Mouse (Mus musculus) cerebellum, adult 11 months (tissue): ENCODE data around the gene Il18rap.
"Not testable (repeated sequence)": the region's sequence is repeated elsewhere in the genome, so short reads cannot be mapped to it uniquely, and the experiment has no call there.

Source experiments
- DNase-seq: peaks from one replicate; pipeline ENCODE4 v3.0.0; 2022

The Il18rap gene

DNA sequence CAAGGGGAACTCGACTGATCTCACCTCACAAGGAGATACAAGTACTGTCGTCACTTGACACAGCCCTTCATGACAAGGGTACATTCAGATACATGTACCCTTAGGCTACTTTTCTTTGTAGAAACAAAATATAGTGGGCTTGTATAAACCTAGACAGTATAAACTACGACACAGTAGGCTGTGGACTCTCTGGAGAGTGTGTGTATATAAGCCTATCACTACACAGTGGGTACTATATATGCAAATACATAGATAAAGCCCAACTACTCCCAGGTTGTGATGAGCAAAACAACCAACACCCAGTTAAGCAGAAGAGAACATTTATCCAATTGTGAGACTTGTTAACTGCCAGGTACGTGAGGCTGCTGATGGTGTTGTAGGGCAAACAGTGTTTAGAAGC is 31.5 kb downstream of the Il18rap start:
- no peak for DNase-seq

DNA sequence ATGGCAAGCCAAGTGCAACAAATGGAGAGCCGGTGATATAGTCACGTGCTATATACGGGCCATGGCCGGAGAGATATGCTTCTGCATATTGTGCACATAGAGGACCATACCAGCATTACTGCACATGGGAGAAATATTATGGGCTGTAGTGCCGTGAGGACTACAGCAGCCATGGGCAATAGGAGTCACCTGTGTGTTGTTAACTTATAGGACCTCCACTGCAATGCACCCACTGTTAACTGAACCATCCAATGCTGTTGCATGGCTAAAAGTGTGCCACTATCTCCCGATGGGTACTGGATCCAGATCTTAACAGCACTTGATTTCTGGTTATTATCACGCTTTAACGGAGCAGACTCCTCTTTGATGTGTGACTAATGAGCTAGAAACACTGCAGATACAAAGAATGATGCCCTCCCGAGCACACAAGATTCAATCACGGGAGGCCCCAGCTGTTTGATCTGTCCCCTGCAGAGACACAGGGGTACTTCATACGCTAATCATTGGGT is 32.0 kb downstream of the Il18rap start:
- DNase-seq: no peak

DNA sequence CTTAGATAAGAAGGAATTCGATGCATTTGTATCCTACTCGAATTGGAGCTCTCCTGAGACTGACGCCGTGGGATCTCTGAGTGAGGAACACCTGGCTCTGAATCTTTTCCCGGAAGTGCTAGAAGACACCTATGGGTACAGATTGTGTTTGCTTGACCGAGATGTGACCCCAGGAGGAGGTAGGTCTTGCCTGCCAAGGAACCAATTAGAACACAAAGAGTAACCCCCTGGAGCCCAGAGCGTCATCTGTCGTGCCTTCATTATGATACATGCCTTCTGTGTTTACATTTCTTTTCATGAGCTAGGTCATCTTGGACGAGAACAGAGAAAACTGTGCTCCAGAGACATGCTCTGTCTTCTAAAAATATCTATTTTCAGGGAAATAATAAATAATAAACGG is 32.6 kb downstream of the Il18rap start:
- DNase-seq: no peak

DNA sequence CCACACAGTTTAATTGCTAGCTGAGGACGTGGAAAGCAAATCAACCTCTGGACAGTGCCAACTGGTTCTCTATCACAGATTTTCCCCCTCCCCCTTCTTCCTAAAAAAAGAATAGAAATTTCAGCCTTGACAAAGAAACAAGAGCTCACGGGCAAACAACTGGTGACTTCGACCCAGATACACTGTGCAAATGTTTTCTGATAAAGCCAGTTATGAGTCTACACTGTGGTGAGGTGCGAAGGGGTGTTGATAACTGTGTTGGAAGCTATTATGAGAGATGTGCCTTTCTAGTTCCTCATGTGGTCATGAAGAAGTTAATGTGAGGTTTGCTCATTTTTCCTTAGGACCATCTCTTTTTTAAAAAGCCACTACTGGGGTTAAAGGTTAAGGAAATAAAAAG is 54.2 kb downstream of the Il18rap start:
- DNase-seq: no peak

DNA sequence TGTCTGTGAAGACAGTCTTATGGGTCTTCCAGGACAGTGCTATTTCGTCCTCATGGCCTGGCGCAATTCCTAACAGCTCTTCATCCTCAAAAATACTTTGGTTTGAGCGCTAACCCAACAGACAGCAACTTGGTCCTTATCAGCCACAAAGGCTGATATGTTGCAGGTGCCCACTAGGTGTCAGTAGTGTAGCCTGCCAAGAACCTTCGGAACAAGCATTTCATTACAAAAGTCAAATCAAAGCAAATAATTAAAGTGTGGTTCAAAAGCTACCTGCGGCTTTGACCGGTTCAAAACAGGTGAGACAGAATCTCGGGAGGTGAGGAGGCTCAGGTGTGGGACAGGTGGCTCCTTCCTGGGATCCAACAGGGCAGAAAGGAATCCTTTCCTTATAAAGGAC is 64.6 kb downstream of the Il18rap start, which contains the start of gene Slc9a4:
Gene Slc9a4 (plus strand): TSS at position 298 of the 400 bp plus-strand sequence.
- DNase-seq: no peak

DNA sequence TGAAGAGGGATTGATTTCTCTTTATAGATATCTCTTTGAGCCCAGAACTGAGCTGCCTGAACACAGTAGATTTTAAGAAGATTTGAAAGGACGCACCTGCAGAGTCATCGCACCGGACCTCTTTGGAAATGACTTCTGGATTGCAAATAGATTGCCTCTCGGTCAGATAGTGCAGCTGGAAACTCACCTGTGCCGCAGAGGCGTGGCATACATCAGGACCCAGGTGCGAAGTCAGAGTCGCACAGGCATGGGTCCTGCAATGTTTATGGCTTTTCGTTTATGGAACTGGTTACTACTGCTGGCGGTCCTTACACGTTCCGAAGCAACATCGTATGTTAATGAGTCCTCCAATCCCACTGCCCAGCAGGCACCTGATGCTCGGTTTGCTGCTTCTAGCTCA is 65.1 kb downstream of the Il18rap start:
- no peak for DNase-seq

DNA sequence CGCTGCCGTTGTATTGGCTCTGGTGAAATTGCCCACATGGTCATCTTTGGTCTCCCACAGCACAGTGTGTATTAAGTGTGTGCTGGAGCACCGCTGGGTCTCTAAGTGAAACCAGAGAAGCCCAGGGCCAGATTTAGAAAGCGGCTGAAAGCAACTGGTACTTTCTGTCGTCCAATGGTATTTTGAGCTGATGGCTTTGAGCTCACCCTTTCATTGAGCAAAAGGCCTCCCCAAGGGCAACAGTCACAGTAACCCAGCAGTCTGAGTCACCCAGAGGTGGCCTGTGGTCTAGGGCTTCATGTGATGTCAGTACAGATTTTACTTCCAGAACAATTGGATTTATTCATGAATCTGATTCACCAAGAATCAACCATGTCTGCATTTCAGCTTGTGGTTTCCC is 71.6 kb downstream of the Il18rap start:
- no peak for DNase-seq

DNA sequence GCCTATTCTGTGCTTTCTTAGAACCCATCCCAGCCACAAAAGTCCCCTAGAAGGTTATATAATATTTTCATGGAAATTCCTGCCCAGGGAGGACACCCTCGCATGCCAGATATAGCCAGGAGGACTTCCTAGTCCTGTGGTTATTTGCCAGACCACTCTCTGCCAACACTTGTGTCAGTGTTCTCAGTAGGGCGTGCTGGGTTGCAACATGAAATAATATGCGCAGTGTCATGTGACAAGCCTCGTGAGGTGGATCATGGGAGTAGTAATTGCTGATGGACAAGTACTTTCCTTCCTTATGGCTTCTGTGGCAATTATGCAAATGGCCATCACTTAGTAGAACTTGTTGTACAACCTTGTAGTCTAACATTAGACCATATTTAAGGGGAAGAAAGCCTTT is 75.8 kb downstream of the Il18rap start:
- no peak for DNase-seq

DNA sequence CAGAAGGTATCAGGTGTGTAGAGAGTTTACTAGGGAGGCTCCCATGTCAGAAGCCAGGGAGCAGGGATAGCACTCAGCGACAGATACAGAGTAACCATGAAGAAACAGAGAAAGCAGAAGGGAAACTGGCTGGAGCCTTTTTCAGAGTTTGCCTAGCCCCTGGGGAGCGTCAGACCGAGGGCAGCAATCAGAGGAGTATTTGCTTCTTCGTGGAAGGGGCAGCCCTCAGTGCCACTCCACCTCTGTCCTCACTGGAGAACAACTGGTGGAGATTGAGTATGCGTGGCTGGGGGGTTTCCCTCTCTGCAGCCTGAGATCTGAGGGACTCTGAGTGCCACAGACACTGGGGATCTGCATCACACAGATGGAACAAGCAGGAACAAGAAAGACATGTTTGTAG is 82.7 kb downstream of the Il18rap start:
- no peak for DNase-seq

DNA sequence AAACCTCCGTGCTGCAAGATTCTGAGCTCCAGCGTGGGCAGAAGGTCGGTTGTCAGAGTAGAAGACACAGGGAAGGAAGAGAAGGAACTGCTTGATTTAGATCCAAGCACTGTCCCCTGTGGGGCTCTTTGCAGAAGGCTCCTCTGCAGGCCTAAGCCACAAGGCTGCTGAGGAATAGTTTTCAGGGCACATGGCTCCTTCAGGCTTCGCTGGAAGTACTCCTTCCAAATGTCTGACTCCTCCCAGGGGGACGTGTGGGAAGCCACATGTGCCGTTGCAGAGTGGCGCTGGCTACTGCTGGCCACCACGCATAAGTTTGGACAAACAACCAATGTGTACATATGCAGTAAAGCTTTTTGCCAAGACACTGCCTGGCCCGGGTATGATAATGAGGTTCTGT is 84.5 kb downstream of the Il18rap start:
- not testable (repeated sequence) for DNase-seq

DNA sequence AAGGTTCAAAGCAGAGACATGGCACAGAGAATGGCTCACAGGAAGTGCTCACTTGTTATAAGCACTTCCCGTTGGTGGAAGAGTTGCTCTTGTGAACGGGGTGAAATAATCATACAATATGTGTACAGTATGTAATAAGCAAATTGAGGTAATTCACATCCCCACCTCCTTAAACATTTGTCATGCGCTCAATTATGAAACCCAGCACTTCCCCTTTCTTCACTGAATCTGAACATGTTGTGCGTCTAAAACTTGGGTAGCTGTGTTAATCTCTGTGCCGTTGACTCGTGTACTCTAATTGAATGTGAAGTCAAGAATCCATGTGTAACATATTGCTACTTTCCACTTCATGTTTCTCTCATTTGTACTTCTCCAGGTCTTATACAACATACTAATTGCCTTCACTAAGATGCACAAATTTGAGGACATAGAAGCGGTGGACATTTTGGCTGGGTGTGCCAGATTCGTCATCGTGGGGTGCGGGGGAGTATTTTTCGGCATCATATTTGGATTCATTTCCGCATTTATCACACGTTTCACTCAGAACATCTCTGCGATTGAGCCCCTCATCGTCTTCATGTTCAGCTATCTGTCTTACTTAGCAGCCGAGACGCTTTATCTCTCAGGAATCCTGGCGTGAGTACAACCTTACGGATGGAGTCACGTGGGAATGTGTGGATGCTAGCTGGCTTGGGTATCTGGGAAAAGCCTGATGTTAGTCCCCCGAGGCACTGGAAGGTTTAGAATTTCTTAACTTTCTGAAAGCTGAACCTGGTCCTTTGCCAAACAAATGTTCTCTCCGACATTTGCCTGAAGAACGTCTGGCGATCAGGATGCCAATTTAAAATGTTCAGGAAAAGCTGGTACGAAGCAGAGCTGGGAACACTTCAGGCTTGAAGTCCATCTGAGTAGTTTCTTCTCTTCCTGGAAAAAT is 85.5 kb downstream of the Il18rap start:
- DNase-seq: no peak
